Mouse (Mus musculus) stomach, embryonic 15.5 days (tissue): ENCODE measurements around the gene Ap3b1. TPM values are rescaled to one million over a fixed set of nuclear protein-coding genes. Genes with fewer than 3 reads are reported as not detected.

Experiments
- ATAC-seq: fragments of 200-750 bp; cut with Nextera tagmentation; 2 replicates; pipeline ENCODE4 v1.8.0; 2017; ENCODE audit warnings: low read depth, moderate number of reproducible peaks, moderate TSS enrichment; ENCODE audit not compliant: insufficient read depth, low FRiP score
- H3K27ac ChIP-seq: fragments of 300-500 bp; sonication (generic); 2 replicates; pipeline ENCODE4 v1.5.1; 2015; ENCODE audit warnings: mild to moderate bottlenecking, inconsistent platforms
- H3K27me3 ChIP-seq: fragments of 300-500 bp; sonication (generic); replicated peaks from 2 replicates; pipeline ENCODE4 v1.6.1; 2015; ENCODE audit warnings: inconsistent platforms
- H3K36me3 ChIP-seq: fragments of 300-500 bp; sonication (generic); 2 replicates; pipeline ENCODE4 v1.6.1; 2015; ENCODE audit warnings: inconsistent platforms
- H3K4me1 ChIP-seq: fragments of 300-500 bp; sonication (generic); 2 replicates; pipeline ENCODE4 v1.6.1; 2015; ENCODE audit warnings: inconsistent platforms
- H3K4me2 ChIP-seq: fragments of 300-500 bp; sonication (generic); 2 replicates; pipeline ENCODE4 v1.6.1; 2015; ENCODE audit warnings: mild to moderate bottlenecking, inconsistent platforms
- H3K4me3 ChIP-seq: fragments of 300-500 bp; sonication (generic); replicated peaks from 2 replicates; pipeline ENCODE4 v1.5.1; 2015; ENCODE audit warnings: inconsistent platforms
- H3K9ac ChIP-seq: fragments of 300-500 bp; sonication (generic); 2 replicates; pipeline ENCODE4 v1.6.1; 2015; ENCODE audit warnings: inconsistent platforms
- H3K9me3 ChIP-seq: fragments of 300-500 bp; sonication (generic); 2 replicates; pipeline ENCODE4 v1.6.1; 2016; ENCODE audit warnings: inconsistent platforms
- WGBS: fragments of 180-500 bp; shearing (Covaris S2); methylation state at CpG from one replicate; pipeline ENCODE4 v1.1.7; 2015; 5-methylcytosine and 5-hydroxymethylcytosine counted together
- polyA plus RNA-seq: library from polyadenylated mRNA; unstranded; fragments of >200 nt; fragmentation: Nextera tagmentation; extraction: Ambion mirVana; gene quantifications from 2 replicates; pipeline ENCODE4 v1.2.1, GENCODE M21; 2015

Gene Ap3b1
- polyA plus RNA-seq, 1 experiment from 2014 or later, result 45.3 TPM

- H3K9me3 ChIP-seq, result no peaks in the 10 kb centered on the region
- no peak for ATAC-seq
- 57% methylated on average over 4 of the region's 4 CpGs for WGBS
- no peak overlapping the region for H3K4me3 ChIP-seq
- H3K27ac ChIP-seq, result no peak overlapping the region
- no peak overlapping the region for H3K9ac ChIP-seq
- H3K36me3 ChIP-seq, result no peaks in the 10 kb centered on the region
- no peaks in the 10 kb centered on the region for H3K27me3 ChIP-seq
- H3K4me1 ChIP-seq, result peaks cover 5% of the 10 kb centered on the region; the same call in 1 of the 2 replicates
- H3K4me2 ChIP-seq, result no peak overlapping the region
These were observed 22.7 kb downstream of the Ap3b1 start for GRCm38 (mm10) chr13:94381427-94381826.

- H3K27ac ChIP-seq, result no peak overlapping the region
- no peaks in the 10 kb centered on the region for H3K27me3 ChIP-seq
- H3K4me2 ChIP-seq, result no peak overlapping the region
- no peak for ATAC-seq
- H3K9ac ChIP-seq, result no peak overlapping the region
- H3K4me1 ChIP-seq, result peaks cover 5% of the 10 kb centered on the region; the same call in 1 of the 2 replicates
- 55% methylated on average over 8 of the region's 8 CpGs for WGBS
- H3K4me3 ChIP-seq, result no peak overlapping the region
- no peaks in the 10 kb centered on the region for H3K36me3 ChIP-seq
- H3K9me3 ChIP-seq, result no peaks in the 10 kb centered on the region
These were observed 23.3 kb downstream of the Ap3b1 start for GRCm38 (mm10) chr13:94381829-94382675.

GRCm38 (mm10) chr13:94384931-94385570, 26.3 kb downstream of the Ap3b1 start:
- Histone ChIP-seq H3K4me3 (no peak overlapping the region), H3K4me2 (no peak overlapping the region), H3K9ac (no peak overlapping the region), H3K27me3 (no peaks in the 10 kb centered on the region), H3K4me1 (peaks cover 9% of the 10 kb centered on the region), H3K27ac (no peak overlapping the region), H3K36me3 (no peaks in the 10 kb centered on the region), H3K9me3 (no peaks in the 10 kb centered on the region)
- ATAC-seq, result no peak
- 81% methylated on average over 3 of the region's 3 CpGs for WGBS

- Histone ChIP-seq H3K9ac (no peak overlapping the region), H3K4me3 (no peak overlapping the region), H3K27ac (no peak overlapping the region), H3K36me3 (0 out of 2 replicates have a peak, but pooled peaks cover 3% of the 10 kb centered on the region), H3K4me1 (peaks cover 3% of the 10 kb centered on the region; the same call in 1 of the 2 replicates), H3K27me3 (no peaks in the 10 kb centered on the region), H3K9me3 (no peaks in the 10 kb centered on the region), H3K4me2 (no peak overlapping the region)
- ATAC-seq, result no peak
- WGBS, result 69% methylated on average over 3 of the region's 3 CpGs
These were observed 29.8 kb downstream of the Ap3b1 start for GRCm38 (mm10) chr13:94388566-94388965.

GRCm38 (mm10) chr13:94389541-94389940, 30.8 kb downstream of the Ap3b1 start:
- Histone ChIP-seq H3K27me3 (no peaks in the 10 kb centered on the region), H3K4me2 (no peak overlapping the region), H3K9ac (no peak overlapping the region), H3K4me3 (no peak overlapping the region), H3K36me3 (0 out of 2 replicates have a peak, but pooled peaks cover 3% of the 10 kb centered on the region), H3K9me3 (no peaks in the 10 kb centered on the region), H3K27ac (no peak overlapping the region), H3K4me1 (peaks cover 3% of the 10 kb centered on the region; the same call in 1 of the 2 replicates)
- no peak for ATAC-seq
- WGBS, result 68% methylated on average over 2 of the region's 2 CpGs

GRCm38 (mm10) chr13:94392282-94392681, 33.5 kb downstream of the Ap3b1 start:
- Histone ChIP-seq H3K4me3 (no peak overlapping the region), H3K36me3 (peaks cover 16% of the 10 kb centered on the region; the same call in 1 of the 2 replicates), H3K9ac (no peak overlapping the region), H3K4me1 (peaks cover 3% of the 10 kb centered on the region; the same call in 1 of the 2 replicates), H3K9me3 (no peaks in the 10 kb centered on the region), H3K4me2 (no peak overlapping the region), H3K27ac (no peak overlapping the region), H3K27me3 (no peaks in the 10 kb centered on the region)
- WGBS, result 89% methylated on average over 5 of the region's 5 CpGs
- no peak for ATAC-seq

- H3K4me1 ChIP-seq, result peaks cover 3% of the 10 kb centered on the region; the same call in 1 of the 2 replicates
- H3K4me2 ChIP-seq, result no peak overlapping the region
- no peaks in the 10 kb centered on the region for H3K9me3 ChIP-seq
- peaks cover 16% of the 10 kb centered on the region; the same call in 1 of the 2 replicates for H3K36me3 ChIP-seq
- H3K27ac ChIP-seq, result no peak overlapping the region
- H3K9ac ChIP-seq, result no peak overlapping the region
- ATAC-seq, result no peak
- no peaks in the 10 kb centered on the region for H3K27me3 ChIP-seq
- WGBS, result 69% methylated on average over 9 of the region's 9 CpGs
- no peak overlapping the region for H3K4me3 ChIP-seq
These were observed 35.7 kb downstream of the Ap3b1 start for GRCm38 (mm10) chr13:94394486-94394885.

- H3K9me3 ChIP-seq, result no peaks in the 10 kb centered on the region
- H3K4me3 ChIP-seq, result no peak overlapping the region
- no peak overlapping the region for H3K9ac ChIP-seq
- no peak overlapping the region for H3K27ac ChIP-seq
- no peaks in the 10 kb centered on the region for H3K4me1 ChIP-seq
- H3K36me3 ChIP-seq, result peaks cover 16% of the 10 kb centered on the region; the same call in 1 of the 2 replicates
- H3K27me3 ChIP-seq, result no peaks in the 10 kb centered on the region
- H3K4me2 ChIP-seq, result no peak overlapping the region
- WGBS, result 88% methylated on average over 8 of the region's 8 CpGs
- ATAC-seq, result no peak
These were observed 37.0 kb downstream of the Ap3b1 start for GRCm38 (mm10) chr13:94395763-94396162.

- Histone ChIP-seq H3K4me3 (no peak overlapping the region), H3K4me2 (no peak overlapping the region), H3K27me3 (no peaks in the 10 kb centered on the region), H3K4me1 (no peaks in the 10 kb centered on the region), H3K27ac (no peak overlapping the region), H3K9ac (no peak overlapping the region), H3K36me3 (peaks cover 16% of the 10 kb centered on the region; the same call in 1 of the 2 replicates), H3K9me3 (no peaks in the 10 kb centered on the region)
- WGBS, result 92% methylated on average over 10 of the region's 10 CpGs
- ATAC-seq, result no peak
These were observed 37.7 kb downstream of the Ap3b1 start for GRCm38 (mm10) chr13:94396392-94396920.

- no peak for ATAC-seq
- H3K9me3 ChIP-seq, result no peaks in the 10 kb centered on the region
- no peak overlapping the region for H3K4me2 ChIP-seq
- no peaks in the 10 kb centered on the region for H3K27me3 ChIP-seq
- H3K27ac ChIP-seq, result no peak overlapping the region
- 78% methylated on average over 12 of the region's 12 CpGs for WGBS
- H3K4me1 ChIP-seq, result no peaks in the 10 kb centered on the region
- no peak overlapping the region for H3K4me3 ChIP-seq
- H3K9ac ChIP-seq, result no peak overlapping the region
- H3K36me3 ChIP-seq, result peaks cover 13% of the 10 kb centered on the region; the same call in 1 of the 2 replicates
These were observed 40.0 kb downstream of the Ap3b1 start for GRCm38 (mm10) chr13:94398568-94399374.

GRCm38 (mm10) chr13:94400465-94400864, 41.7 kb downstream of the Ap3b1 start:
- 82% methylated on average over 8 of the region's 8 CpGs for WGBS
- Histone ChIP-seq H3K27ac (no peak overlapping the region), H3K4me3 (no peak overlapping the region), H3K9me3 (no peaks in the 10 kb centered on the region), H3K36me3 (peaks cover 23% of the 10 kb centered on the region), H3K27me3 (no peaks in the 10 kb centered on the region), H3K4me1 (no peaks in the 10 kb centered on the region), H3K9ac (no peak overlapping the region), H3K4me2 (no peak overlapping the region)
- ATAC-seq, result no peak
